Mouse (Mus musculus) heart, postnatal 14 days (tissue): ENCODE measurements around the gene Rnf185. TPM values are rescaled to one million over a fixed set of nuclear protein-coding genes. Genes with fewer than 3 reads are reported as not detected.

Experiments used
- DNase-seq, 2 experiments: peaks; one replicate each; pipeline ENCODE4 v3.0.0; 2021 to 2022
- intact Hi-C: fragments of 180-260 bp; cut with DNase I; formaldehyde crosslinking; loops from one replicate; pipeline ENCODE4 v1.15.1; 2025
- total RNA-seq, 2 experiments: library from RNA; stranded (reverse); gene quantifications; 2 replicates each; pipeline ENCODE4 v1.2.3; 2021

The Rnf185 gene
- total RNA-seq, 2 experiments from 2014 or later = 22.6 to 23.0 TPM

GRCm38 (mm10) chr11:3452769-3453168 lies 606 bp upstream of the Rnf185 start:
- peak in 1 of 2 experiments; percentile 14 for DNase-seq
- intact Hi-C loops = loop anchor here (2.0 to 5.0 kb wide), 3 partner anchors 45 to 115 kb away; partner anchors contain the start of gene Limk2

GRCm38 (mm10) chr11:3451701-3452163 lies 431 bp downstream of the Rnf185 start:
- peak; percentile 52 to 57 for DNase-seq
- intact Hi-C loops = loop anchor here (2.0 to 5.0 kb wide), 3 partner anchors 44 to 114 kb away; partner anchors contain the start of gene Limk2

- intact Hi-C loops = no loop called here
- DNase-seq = no peak
These were observed 7.3 kb downstream of the Rnf185 start for GRCm38 (mm10) chr11:3444875-3445274.

GRCm38 (mm10) chr11:3443091-3443490 lies 9.1 kb downstream of the Rnf185 start:
- DNase-seq = no peak
- intact Hi-C loops = no loop called here

GRCm38 (mm10) chr11:3442677-3443076 lies 9.5 kb downstream of the Rnf185 start:
- intact Hi-C loops = no loop called here

GRCm38 (mm10) chr11:3441696-3442443 lies 10.3 kb downstream of the Rnf185 start:
- peak in 1 of 2 experiments; percentile 37 for DNase-seq
- intact Hi-C loops = no loop called here

More at GRCm38 (mm10) chr11:3442677-3443076, 9.5 kb downstream of the Rnf185 start:
- DNase-seq = no peak

GRCm38 (mm10) chr11:3437621-3438020 lies 14.5 kb downstream of the Rnf185 start:
- DNase-seq = no peak
- intact Hi-C loops = no loop called here

GRCm38 (mm10) chr11:3433809-3434208 lies 18.4 kb downstream of the Rnf185 start:
- intact Hi-C loops = no loop called here
- no peak for DNase-seq

GRCm38 (mm10) chr11:3431976-3432603 lies 20.1 kb downstream of the Rnf185 start:
- intact Hi-C loops = no loop called here
- no peak for DNase-seq

GRCm38 (mm10) chr11:3431515-3431914 lies 20.6 kb downstream of the Rnf185 start:
- intact Hi-C loops = no loop called here
- DNase-seq = no peak

- intact Hi-C loops = no loop called here
- no peak for DNase-seq
These were observed 23.5 kb downstream of the Rnf185 start for GRCm38 (mm10) chr11:3428632-3429031.

- no peak for DNase-seq
- intact Hi-C loops = no loop called here
These were observed 24.4 kb downstream of the Rnf185 start for GRCm38 (mm10) chr11:3427697-3428230.

GRCm38 (mm10) chr11:3422242-3422641 lies 29.9 kb downstream of the Rnf185 start:
- intact Hi-C loops = no loop called here
- DNase-seq = no peak

- DNase-seq = peak in 1 of 2 experiments; percentile 30
- intact Hi-C loops = no loop called here
These were observed 33.4 kb downstream of the Rnf185 start for GRCm38 (mm10) chr11:3418741-3419140.

GRCm38 (mm10) chr11:3417795-3418194 lies 34.4 kb downstream of the Rnf185 start:
- no peak for DNase-seq
- intact Hi-C loops = no loop called here

GRCm38 (mm10) chr11:3416399-3416798 lies 35.8 kb downstream of the Rnf185 start:
- intact Hi-C loops = no loop called here
- DNase-seq = no peak

- no peak for DNase-seq
- intact Hi-C loops = no loop called here
These were observed 40.1 kb downstream of the Rnf185 start for GRCm38 (mm10) chr11:3412111-3412510.

GRCm38 (mm10) chr11:3408997-3409732 lies 43.0 kb downstream of the Rnf185 start, which contains the start of gene Limk2:
Limk2 (minus strand) TSS chr11:3409189.
- intact Hi-C loops = loop anchor here (1.0 to 5.0 kb wide), 3 partner anchors 22 to 62 kb away; partner anchors contain the start of gene Rnf185

GRCm38 (mm10) chr11:3408131-3408996 lies 43.8 kb downstream of the Rnf185 start:
- intact Hi-C loops = loop anchor here (5.0 kb wide), 2 partner anchors 44 to 61 kb away; partner anchors contain the start of gene Rnf185
- DNase-seq = no peak

More at GRCm38 (mm10) chr11:3408997-3409732, 43.0 kb downstream of the Rnf185 start, which contains the start of gene Limk2:
- DNase-seq = peak; percentile 91 to 94
